29 mouse cellular contexts compared by ENCODE assay signal in genomic region chr7:75618699-75619098, GRCm38 (mm10).
A peak's percentile ranks its signal among the peaks of the same experiment; 100 is the strongest.
DNase-seq lines count a peak whose midpoint lies in the region; TF ChIP-seq lines count a peak whose summit lies in the region.
"Had no signal": no experiment of that assay in that cellular context is flagged by ENCODE, and none has a peak within 500 bp of the region (broad histone marks: within the 10 kb centered on the region; RNA-seq: fewer than 3 reads in every experiment).

No protein-coding gene starts in this region.

- peak; percentile 69 for DNase-seq in heart, adult 11 months
- DNase-seq in heart, adult 8-10 months (ENCODE audit: low spot score): no peak
- DNase-seq in 3T3-L1 (ENCODE audit: low read depth, low spot score) (peak; percentile 58), NIH3T3 (ENCODE audit: low read depth) (peak; percentile 71)
- peak; percentile 74 for DNase-seq in fibroblast of lung, adult 2 months (ENCODE audit: low read depth)
- DNase-seq in cerebellum, adult 2 months: no peak
- no peak for DNase-seq in kidney, adult 2 months
- DNase-seq: adrenal gland, postnatal 36 days; cerebellum, adult 18-20 months; cerebellum, postnatal 25 days; forebrain, postnatal 0 days; gastrocnemius, postnatal 25 days; heart, postnatal 14 days; kidney, adult 18-20 months; kidney, postnatal 36 days; liver, embryonic 13.5 days; lung, adult 2 months; lung, postnatal 14 days; right cerebral cortex, adult 18-20 months; spleen, adult 18-20 months; thymus, adult 2 months; thymus, postnatal 4 days had no signal

- H3K27me3 ChIP-seq in cerebellum, adult 2 months (ENCODE audit: control insufficient read depth, insufficient read depth, low read length): no peaks in the 10 kb centered on the region
- no peaks in the 10 kb centered on the region for H3K27me3 ChIP-seq in kidney, adult 2 months (replicated peaks; ENCODE audit: control insufficient read depth, insufficient read depth, low read length)
- H3K27me3 ChIP-seq: embryonic facial prominence, embryonic 15.5 days; limb, embryonic 12.5 days; liver, embryonic 13.5 days; neural tube, embryonic 12.5 days had no signal

- no peak for TF ChIP-seq CTCF in cerebellum, adult 2 months (IDR thresholded peaks at IDR 0.05; ENCODE audit: borderline replicate concordance, insufficient read depth, low read depth, low read length)
- no peak for TF ChIP-seq CTCF in kidney, adult 2 months (conservative IDR thresholded peaks at IDR 0.05; ENCODE audit: insufficient read depth, insufficient read length, low read depth, low read length)

- no peak overlapping the region for H3K4me3 ChIP-seq in cerebellum, adult 2 months (replicated peaks; ENCODE audit: insufficient read depth, low read depth, low read length)
- H3K4me3 ChIP-seq in kidney, adult 2 months (ENCODE audit: insufficient read depth, low read depth, low read length): no peak overlapping the region
- H3K4me3 ChIP-seq: embryonic facial prominence, embryonic 10.5 days; embryonic facial prominence, embryonic 15.5 days; forebrain, embryonic 10.5 days; layer of hippocampus, adult 2 months; left cerebral cortex, adult 2 months; limb, embryonic 12.5 days; liver, embryonic 13.5 days; neural tube, embryonic 12.5 days had no signal

- H3K4me1 ChIP-seq in cerebellum, adult 2 months (ENCODE audit: control insufficient read depth, insufficient read depth, low read length): no peaks in the 10 kb centered on the region
- H3K4me1 ChIP-seq in kidney, adult 2 months (ENCODE audit: control insufficient read depth, insufficient read depth, low read length): 0 out of 2 replicates have a peak, but pooled peaks cover 2% of the 10 kb centered on the region
- H3K4me1 ChIP-seq: embryonic facial prominence, embryonic 10.5 days; embryonic facial prominence, embryonic 15.5 days; forebrain, embryonic 10.5 days; limb, embryonic 12.5 days; neural tube, embryonic 12.5 days had no signal

- no peak overlapping the region for H3K27ac ChIP-seq in cerebellum, adult 2 months (ENCODE audit: insufficient read depth, low read length)
- H3K27ac ChIP-seq in kidney, adult 2 months (ENCODE audit: insufficient read depth, low read depth, low read length): no peak overlapping the region
- H3K27ac ChIP-seq: embryonic facial prominence, embryonic 10.5 days; embryonic facial prominence, embryonic 15.5 days; forebrain, embryonic 10.5 days; layer of hippocampus, adult 2 months; left cerebral cortex, adult 2 months; limb, embryonic 12.5 days; liver, embryonic 13.5 days; neural tube, embryonic 12.5 days had no signal

- peaks cover 4% of the 10 kb centered on the region; the same call in 1 of the 2 replicates for H3K36me3 ChIP-seq in kidney, adult 2 months (ENCODE audit: control insufficient read depth, insufficient read depth, low read length)
- H3K36me3 ChIP-seq: neural tube, embryonic 12.5 days had no signal

- no peak for TF ChIP-seq POLR2A in cerebellum, adult 2 months (IDR thresholded peaks at IDR 0.05; ENCODE audit: borderline replicate concordance, insufficient read depth, low read length)
- no peak for TF ChIP-seq POLR2A in kidney, adult 2 months (IDR thresholded peaks at IDR 0.05; ENCODE audit: low read depth, low read length)

- WGBS in cerebellum, adult 2 months: 89% methylated on average over 3 of the region's 3 CpGs
- WGBS in kidney, adult 2 months: 41% methylated on average over 3 of the region's 3 CpGs

Comparison
In these comparisons a context has a peak if more than half of its experiments do, and no peak if none do; other contexts are left out.
1. DNase-seq: peak in heart, adult 11 months (single experiment), 3T3-L1 (single experiment), NIH3T3 (single experiment) and fibroblast of lung, adult 2 months (single experiment); none in heart, adult 8-10 months (single experiment), cerebellum, adult 2 months (0 of 2) and kidney, adult 2 months (single experiment).